Mouse (Mus musculus) midbrain, embryonic 11.5 days (tissue): ENCODE results near the gene Ddx19a. TPM values are rescaled to one million over a fixed set of nuclear protein-coding genes. Genes with fewer than 3 reads are reported as not detected.
A peak's percentile ranks its signal among the peaks of the same experiment; 100 is the strongest.
"Not testable (repeated sequence)": the region's sequence is repeated elsewhere in the genome, so short reads cannot be mapped to it uniquely, and the experiment has no call there.

Source experiments
- ATAC-seq: fragments of 200-750 bp; cut with Nextera tagmentation; 2 replicates; pipeline ENCODE4 v1.8.0; 2017; ENCODE audit warnings: moderate TSS enrichment, moderate library complexity; ENCODE audit not compliant: low FRiP score
- DNase-seq: peaks from one replicate; pipeline ENCODE4 v3.0.0; 2015; ENCODE audit warnings: low spot score; ENCODE audit errors: missing footprints
- H3K27ac ChIP-seq: fragments of 300-500 bp; sonication (generic); 2 replicates; pipeline ENCODE4 v1.5.1; 2014; ENCODE audit warnings: low read depth, low read length
- H3K27me3 ChIP-seq: fragments of 300-500 bp; sonication (generic); 2 replicates; pipeline ENCODE4 v1.6.1; 2014; ENCODE audit warnings: mild to moderate bottlenecking, low read length, moderate library complexity, mixed read lengths; ENCODE audit not compliant: control insufficient read depth, insufficient read depth
- H3K36me3 ChIP-seq: fragments of 300-500 bp; sonication (generic); 2 replicates; pipeline ENCODE4 v1.6.1; 2014; ENCODE audit warnings: mild to moderate bottlenecking, low read length, moderate library complexity, mixed read lengths; ENCODE audit not compliant: control insufficient read depth, insufficient read depth
- H3K4me1 ChIP-seq: fragments of 300-500 bp; sonication (generic); 2 replicates; pipeline ENCODE4 v1.6.1; 2014; ENCODE audit warnings: low read length; ENCODE audit not compliant: control insufficient read depth, insufficient read depth
- H3K4me2 ChIP-seq: fragments of 300-500 bp; sonication (generic); 2 replicates; pipeline ENCODE4 v1.6.1; 2014; ENCODE audit warnings: mild to moderate bottlenecking, moderate library complexity
- H3K4me3 ChIP-seq: fragments of 300-500 bp; sonication (generic); 2 replicates; pipeline ENCODE4 v1.5.1; 2014; ENCODE audit warnings: low read depth, low read length
- H3K9ac ChIP-seq: fragments of 300-500 bp; sonication (generic); 2 replicates; pipeline ENCODE4 v1.6.1; 2014; ENCODE audit warnings: low read length
- H3K9me3 ChIP-seq: fragments of 300-500 bp; sonication (generic); 2 replicates; pipeline ENCODE4 v1.6.1; 2016; ENCODE audit warnings: low read length; ENCODE audit not compliant: control insufficient read depth
- whole genome bisulfite sequencing: fragments of 180-500 bp; shearing (Covaris S2); extraction: QIAGEN DNeasy Blood & Tissue Kit; methylation state at CpG from one replicate; pipeline ENCODE4 v1.1.7; 2014; 5-methylcytosine and 5-hydroxymethylcytosine counted together
- polyA plus RNA-seq: library from polyadenylated mRNA; unstranded; fragments of >200 nt; fragmentation: Nextera tagmentation; extraction: Ambion mirVana; gene quantifications from 2 replicates; pipeline ENCODE4 v1.2.1, GENCODE M21; 2014

Gene Ddx19a
- polyA plus RNA-seq, 1 experiment from 2014 or later, result 32.8 TPM

- 84% methylated on average over 6 of the region's 6 CpGs for WGBS
- H3K9ac ChIP-seq, result no peak overlapping the region
- H3K27me3 ChIP-seq, result no peaks in the 10 kb centered on the region
- H3K9me3 ChIP-seq, result no peaks in the 10 kb centered on the region
- H3K36me3 ChIP-seq, result no peaks in the 10 kb centered on the region
- no peak overlapping the region for H3K4me3 ChIP-seq
- ATAC-seq (no peak), DNase-seq (no peak)
- no peak overlapping the region for H3K4me2 ChIP-seq
- H3K4me1 ChIP-seq, result peaks cover 12% of the 10 kb centered on the region
- H3K27ac ChIP-seq, result no peak overlapping the region
Measured at GRCm38 (mm10) chr8:111030045-111030444, 32.4 kb upstream of the Ddx19a start.

- H3K36me3 ChIP-seq, result no peaks in the 10 kb centered on the region
- H3K4me2 ChIP-seq, result no peak overlapping the region
- H3K9me3 ChIP-seq, result no peaks in the 10 kb centered on the region
- H3K9ac ChIP-seq, result no peak overlapping the region
- WGBS, result 64% methylated on average over 4 of the region's 4 CpGs
- H3K27me3 ChIP-seq, result no peaks in the 10 kb centered on the region
- ATAC-seq (no peak), DNase-seq (no peak)
- no peak overlapping the region for H3K27ac ChIP-seq
- no peak overlapping the region for H3K4me3 ChIP-seq
- H3K4me1 ChIP-seq, result peaks cover 7% of the 10 kb centered on the region
Measured at GRCm38 (mm10) chr8:111029589-111029988, 32.0 kb upstream of the Ddx19a start.

DNA sequence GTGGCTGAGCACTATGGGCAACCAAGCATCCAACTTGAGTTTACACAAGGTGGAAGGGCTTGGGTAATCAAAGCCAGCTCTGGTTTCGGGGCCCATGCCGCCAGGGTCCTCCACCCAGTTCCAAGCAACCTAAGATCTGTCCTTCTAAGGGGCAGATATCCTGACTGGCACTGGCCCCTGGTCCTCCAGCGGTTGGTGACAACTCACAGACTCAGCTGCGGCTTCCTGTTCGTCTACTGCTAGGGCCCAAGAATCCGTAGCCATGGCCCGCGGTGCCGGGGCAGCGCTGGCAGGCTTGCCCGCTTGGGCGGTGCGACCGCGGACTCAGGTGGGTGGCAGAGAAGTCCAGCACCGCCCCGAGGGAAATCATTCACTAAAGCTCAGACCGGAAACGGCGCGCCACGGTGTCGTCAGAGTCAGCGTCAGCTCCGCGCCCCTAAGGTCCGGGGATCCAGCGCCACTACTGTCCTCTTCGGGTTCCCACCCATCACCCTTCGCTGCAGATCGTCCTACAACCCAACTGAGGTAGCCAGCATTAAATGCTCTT, 29.9 kb upstream of the Ddx19a start:
- Histone ChIP-seq H3K4me2 (peak overlapping the region; percentile 87), H3K4me1 (peaks cover 4% of the 10 kb centered on the region; the same call in 1 of the 2 replicates), H3K27me3 (no peaks in the 10 kb centered on the region), H3K9me3 (no peaks in the 10 kb centered on the region), H3K36me3 (no peaks in the 10 kb centered on the region), H3K9ac (peak overlapping the region; percentile 80), H3K4me3 (peak overlapping the region; percentile 79), H3K27ac (no peak overlapping the region)
- WGBS, result under 1% methylated on average over 31 of the region's 31 CpGs
- ATAC-seq (peak; percentile 83), DNase-seq (peak; percentile 97)

- not testable (repeated sequence) for H3K9ac ChIP-seq, H3K36me3 ChIP-seq, H3K9me3 ChIP-seq, H3K4me1 ChIP-seq, DNase-seq, H3K27me3 ChIP-seq, ATAC-seq, H3K27ac ChIP-seq, H3K4me2 ChIP-seq, H3K4me3 ChIP-seq
- WGBS, result 100% methylated on average over 1 of the region's 2 CpGs
Measured at GRCm38 (mm10) chr8:111026609-111027008, 29.0 kb upstream of the Ddx19a start.

GRCm38 (mm10) chr8:111010230-111010991, 12.8 kb upstream of the Ddx19a start:
- H3K4me1 ChIP-seq, H3K27ac ChIP-seq, DNase-seq, H3K27me3 ChIP-seq, H3K36me3 ChIP-seq, H3K9me3 ChIP-seq, ATAC-seq, H3K9ac ChIP-seq, H3K4me3 ChIP-seq, H3K4me2 ChIP-seq: not testable (repeated sequence)
- WGBS, result 90% methylated on average over 7 of the region's 10 CpGs

DNA sequence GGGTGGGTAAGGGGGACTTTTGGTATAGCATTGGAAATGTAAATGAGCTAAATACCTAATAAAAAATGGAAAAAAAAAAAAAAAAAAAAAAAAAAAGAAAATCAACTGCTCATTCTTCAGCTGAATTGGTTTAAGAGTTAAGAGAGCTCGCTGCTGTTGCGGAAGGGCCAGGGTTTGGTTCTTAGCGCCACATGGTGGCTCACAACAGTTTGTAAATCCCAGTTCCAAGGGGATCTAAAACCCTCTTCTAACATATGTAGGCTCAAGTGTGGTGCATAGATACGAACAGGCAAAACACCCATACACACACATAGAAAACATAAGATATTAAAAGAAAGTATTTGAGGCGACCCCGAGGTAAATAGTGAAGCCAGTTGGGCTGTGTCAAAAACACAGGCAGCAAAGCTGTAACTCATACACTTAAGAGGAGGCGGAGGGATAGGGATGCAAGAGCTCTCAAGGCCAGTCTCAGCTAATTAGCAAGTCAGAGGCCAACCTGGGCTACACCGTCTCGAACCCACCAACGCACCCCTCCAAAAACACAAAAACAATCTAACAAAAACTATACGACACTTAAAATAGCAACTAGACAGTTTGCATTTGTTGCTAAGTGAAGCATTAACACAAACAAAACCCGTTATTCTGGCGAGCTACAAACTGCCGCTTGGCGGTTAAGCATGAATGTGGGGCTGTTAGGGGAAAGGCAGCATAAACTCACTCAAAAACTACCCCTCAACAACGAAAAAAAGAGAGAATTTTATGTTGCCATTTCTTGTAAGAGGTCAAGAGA, 764 bp downstream of the Ddx19a start:
- ATAC-seq (no peak), DNase-seq (peak; percentile 86)
- Histone ChIP-seq H3K9me3 (no peaks in the 10 kb centered on the region), H3K4me1 (peaks cover 3% of the 10 kb centered on the region; the same call in 1 of the 2 replicates), H3K27ac (no peak overlapping the region), H3K4me3 (peak overlapping the region; percentile 93), H3K9ac (peak overlapping the region; percentile 82), H3K27me3 (no peaks in the 10 kb centered on the region), H3K36me3 (peaks cover 6% of the 10 kb centered on the region; the same call in 1 of the 2 replicates), H3K4me2 (peak overlapping the region; percentile 85)
- WGBS, result 37% methylated on average over 16 of the region's 16 CpGs

DNA sequence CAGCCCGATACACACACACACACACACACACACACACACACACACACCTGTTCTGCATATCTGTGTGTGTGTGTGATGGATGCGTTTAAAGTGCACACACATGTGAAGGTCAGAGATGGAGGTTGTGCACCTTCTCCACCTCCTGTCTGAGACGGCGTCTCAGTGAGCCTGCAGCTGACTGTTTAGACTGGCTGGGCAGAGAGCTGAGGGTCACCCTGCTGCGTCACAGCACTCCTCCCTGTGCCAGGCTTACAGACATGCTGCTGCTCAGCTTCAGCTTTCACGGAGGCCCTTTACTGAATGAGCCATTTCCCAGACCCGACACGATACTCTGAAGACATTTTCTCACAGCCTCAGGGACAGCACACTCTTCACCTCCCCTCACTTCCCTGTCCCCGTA, 7.6 kb downstream of the Ddx19a start:
- H3K27ac ChIP-seq, result no peak overlapping the region
- H3K36me3 ChIP-seq, result peaks cover 27% of the 10 kb centered on the region
- H3K4me2 ChIP-seq, result no peak overlapping the region
- 92% methylated on average over 9 of the region's 9 CpGs for WGBS
- no peak for ATAC-seq
- H3K27me3 ChIP-seq, result no peaks in the 10 kb centered on the region
- no peak overlapping the region for H3K4me3 ChIP-seq
- no peaks in the 10 kb centered on the region for H3K4me1 ChIP-seq
- DNase-seq, result no peak
- no peaks in the 10 kb centered on the region for H3K9me3 ChIP-seq
- no peak overlapping the region for H3K9ac ChIP-seq

DNA sequence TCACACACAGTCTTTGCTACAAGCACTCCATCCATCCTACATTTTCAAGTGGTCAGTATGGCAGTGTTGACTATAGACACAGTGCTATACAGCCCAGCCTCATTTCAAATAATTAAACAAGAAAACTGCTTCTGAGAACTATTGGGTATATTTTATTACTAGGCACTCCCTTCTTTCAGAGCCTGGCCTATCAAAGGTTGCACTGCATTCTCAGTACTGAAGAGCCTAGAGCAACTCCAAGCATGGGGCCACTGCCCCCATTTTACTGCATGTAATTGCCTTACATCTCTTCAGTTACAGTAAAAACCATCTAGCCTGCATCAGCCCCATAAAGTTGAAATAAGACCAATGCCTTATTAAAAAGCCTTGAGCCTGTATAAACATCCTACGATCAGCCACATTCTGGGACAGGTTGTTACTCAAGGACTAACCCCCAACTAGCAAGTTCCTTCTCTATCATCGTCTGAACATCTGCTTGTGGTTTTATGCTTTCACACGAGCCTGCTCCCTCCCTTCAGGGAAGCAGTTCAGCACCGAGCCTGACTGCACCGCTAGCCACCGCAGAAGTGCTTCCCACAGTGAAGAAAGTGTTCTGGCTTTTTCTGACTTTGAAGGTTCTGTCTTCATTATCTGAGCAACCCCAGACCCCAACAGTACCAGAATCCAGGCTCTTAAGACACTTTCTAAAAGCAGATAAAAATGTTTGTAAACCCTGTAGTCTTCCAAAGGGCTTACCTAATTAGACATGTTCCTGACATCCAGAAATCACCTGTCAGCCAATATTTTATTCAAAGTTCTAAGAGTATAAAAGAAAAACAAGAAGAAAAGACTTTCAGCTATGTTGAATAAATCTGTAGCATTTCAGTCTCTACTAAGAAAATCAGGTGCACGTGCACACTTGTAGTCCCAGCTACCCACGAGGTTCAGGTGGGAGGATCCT, 9.5 kb downstream of the Ddx19a start:
- Histone ChIP-seq H3K27ac (no peak overlapping the region), H3K27me3 (no peaks in the 10 kb centered on the region), H3K9me3 (no peaks in the 10 kb centered on the region), H3K4me3 (no peak overlapping the region), H3K9ac (no peak overlapping the region), H3K36me3 (peaks cover 34% of the 10 kb centered on the region), H3K4me2 (no peak overlapping the region), H3K4me1 (no peaks in the 10 kb centered on the region)
- WGBS, result 84% methylated on average over 8 of the region's 8 CpGs
- no peak for DNase-seq
- ATAC-seq, result no peak
